Mouse (Mus musculus) liver, embryonic 13.5 days (tissue): ENCODE results near the gene Iqgap2. TPM values are rescaled to one million over a fixed set of nuclear protein-coding genes. Genes with fewer than 3 reads are reported as not detected.

Experiments
- ATAC-seq: fragments of 200-750 bp; cut with Nextera tagmentation; 2 replicates; pipeline ENCODE4 v1.8.0; 2017; ENCODE audit warnings: low read depth, mild to moderate bottlenecking, moderate number of reproducible peaks, moderate library complexity
- DNase-seq: peaks from one replicate; pipeline ENCODE4 v3.0.0; 2022
- H3K27ac ChIP-seq: fragments of 300-500 bp; sonication (generic); 2 replicates; pipeline ENCODE4 v1.5.1; 2015; ENCODE audit warnings: moderate library complexity, mild to moderate bottlenecking, inconsistent platforms
- H3K27me3 ChIP-seq: fragments of 300-500 bp; sonication (generic); 2 replicates; pipeline ENCODE4 v1.6.1; 2015; ENCODE audit warnings: mild to moderate bottlenecking, inconsistent platforms
- H3K36me3 ChIP-seq: fragments of 300-500 bp; sonication (generic); 2 replicates; pipeline ENCODE4 v1.6.1; 2015; ENCODE audit warnings: mild to moderate bottlenecking, inconsistent platforms
- H3K4me1 ChIP-seq: fragments of 300-500 bp; sonication (generic); replicated peaks from 2 replicates; pipeline ENCODE4 v1.6.1; 2015; ENCODE audit warnings: inconsistent platforms
- H3K4me2 ChIP-seq: fragments of 300-500 bp; sonication (generic); 2 replicates; pipeline ENCODE4 v1.6.1; 2015; ENCODE audit warnings: inconsistent platforms, mild to moderate bottlenecking, moderate library complexity
- H3K4me3 ChIP-seq: fragments of 300-500 bp; sonication (generic); replicated peaks from 2 replicates; pipeline ENCODE4 v1.5.1; 2015; ENCODE audit warnings: mild to moderate bottlenecking, inconsistent platforms
- H3K9ac ChIP-seq: fragments of 300-500 bp; sonication (generic); 2 replicates; pipeline ENCODE4 v1.6.1; 2015; ENCODE audit warnings: mild to moderate bottlenecking, inconsistent platforms
- H3K9me3 ChIP-seq: fragments of 300-500 bp; sonication (generic); replicated peaks from 2 replicates; pipeline ENCODE4 v1.6.1; 2016; ENCODE audit warnings: inconsistent platforms
- WGBS: fragments of 180-500 bp; shearing (Covaris S2); methylation state at CpG from one replicate; pipeline ENCODE4 v1.1.7; 2015; ENCODE audit not compliant: insufficient replicate concordance; 5-methylcytosine and 5-hydroxymethylcytosine counted together
- polyA plus RNA-seq: library from polyadenylated mRNA; unstranded; fragments of >200 nt; fragmentation: Nextera tagmentation; extraction: Ambion mirVana; gene quantifications from 2 replicates; pipeline ENCODE4 v1.2.1, GENCODE M21; 2015

Iqgap2 gene
- polyA plus RNA-seq: 11.9 and 14.5 TPM in 2 replicates

GRCm38 (mm10) chr13:95891491-95891925 lies at the start of gene Iqgap2:
Gene Iqgap2, minus strand, starts transcription at chr13:95891922.
- under 1% methylated on average over 48 of the region's 48 CpGs for WGBS

GRCm38 (mm10) chr13:95940811-95941210 lies 49.1 kb upstream of the Iqgap2 start:
- H3K4me2 ChIP-seq: no peak overlapping the region
- no peaks in the 10 kb centered on the region for H3K27me3 ChIP-seq
- no peak overlapping the region for H3K9ac ChIP-seq
- H3K36me3 ChIP-seq: no peaks in the 10 kb centered on the region
- H3K27ac ChIP-seq: no peak overlapping the region
- no peaks in the 10 kb centered on the region for H3K9me3 ChIP-seq
- H3K4me3 ChIP-seq: no peak overlapping the region
- peaks cover 13% of the 10 kb centered on the region for H3K4me1 ChIP-seq
- ATAC-seq: no peak
- no peak for DNase-seq
- 64% methylated on average over 5 of the region's 5 CpGs for WGBS

More at GRCm38 (mm10) chr13:95891491-95891925, at the start of gene Iqgap2:
- Histone ChIP-seq H3K9ac (peak within 1 kb of the TSS; percentile 87), H3K27me3 (no peaks in the 10 kb centered on the region), H3K4me3 (peak within 1 kb of the TSS; percentile 82), H3K4me2 (peak within 1 kb of the TSS; percentile 99), H3K4me1 (peaks cover 52% of the 10 kb centered on the region), H3K36me3 (no peaks in the 10 kb centered on the region), H3K27ac (peak within 1 kb of the TSS; percentile 87), H3K9me3 (no peaks in the 10 kb centered on the region)
- peak; percentile 59 for ATAC-seq
- no peak for DNase-seq

- Histone ChIP-seq H3K9ac (no peak overlapping the region), H3K36me3 (no peaks in the 10 kb centered on the region), H3K9me3 (0 out of 2 replicates have a peak, but pooled peaks cover 5% of the 10 kb centered on the region), H3K4me3 (no peak overlapping the region), H3K27me3 (no peaks in the 10 kb centered on the region), H3K27ac (no peak overlapping the region), H3K4me2 (no peak overlapping the region), H3K4me1 (0 out of 2 replicates have a peak, but pooled peaks cover 4% of the 10 kb centered on the region)
- 36% methylated on average over 2 of the region's 2 CpGs for WGBS
- ATAC-seq: peak; percentile 31; the same call in 1 of the 2 replicates
- no peak for DNase-seq
These were observed 32.5 kb upstream of the Iqgap2 start for GRCm38 (mm10) chr13:95924201-95924621.

GRCm38 (mm10) chr13:95922626-95923025 lies 30.9 kb upstream of the Iqgap2 start:
- DNase-seq: no peak
- 74% methylated on average over 4 of the region's 4 CpGs for WGBS
- no peak overlapping the region for H3K27ac ChIP-seq
- no peak for ATAC-seq
- no peaks in the 10 kb centered on the region for H3K27me3 ChIP-seq
- H3K4me1 ChIP-seq: 0 out of 2 replicates have a peak, but pooled peaks cover 4% of the 10 kb centered on the region
- no peak overlapping the region for H3K4me3 ChIP-seq
- no peak overlapping the region for H3K9ac ChIP-seq
- H3K4me2 ChIP-seq: no peak overlapping the region
- H3K9me3 ChIP-seq: 0 out of 2 replicates have a peak, but pooled peaks cover 5% of the 10 kb centered on the region
- no peaks in the 10 kb centered on the region for H3K36me3 ChIP-seq

DNA sequence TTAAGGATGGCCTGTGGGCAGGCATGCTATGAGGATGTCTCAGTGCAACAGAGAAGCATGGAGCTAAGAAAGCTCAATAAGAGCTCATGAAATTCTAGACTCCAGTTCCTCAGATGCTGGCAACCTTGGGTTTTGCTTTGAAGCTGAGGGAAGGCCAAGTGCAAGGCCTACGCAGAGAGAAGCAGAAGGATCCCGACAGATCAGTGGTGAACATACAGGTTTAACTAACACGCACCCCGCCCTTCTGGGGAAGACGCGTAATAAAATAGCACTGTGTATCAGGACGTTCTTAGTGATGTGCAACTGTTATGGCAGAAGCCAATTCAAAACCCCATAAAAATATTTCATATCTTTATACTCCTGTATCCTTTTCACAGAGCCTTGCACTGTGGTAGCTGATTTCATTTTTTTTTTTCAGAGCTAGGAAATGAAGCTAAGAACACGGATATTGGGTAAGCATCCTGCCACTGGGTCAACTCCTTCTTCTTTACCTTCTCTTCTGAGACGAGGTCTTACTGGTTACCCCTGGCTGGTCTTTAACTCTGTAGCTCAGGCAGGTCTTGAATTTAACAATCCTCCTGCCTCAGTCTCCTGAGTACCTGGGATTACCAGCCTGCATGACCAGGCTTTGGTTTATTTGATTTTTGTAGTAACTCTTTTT lies 27.0 kb upstream of the Iqgap2 start:
- Histone ChIP-seq H3K27ac (no peak overlapping the region), H3K4me1 (no peaks in the 10 kb centered on the region), H3K9me3 (0 out of 2 replicates have a peak, but pooled peaks cover 5% of the 10 kb centered on the region), H3K4me3 (no peak overlapping the region), H3K27me3 (no peaks in the 10 kb centered on the region), H3K4me2 (no peak overlapping the region), H3K9ac (no peak overlapping the region), H3K36me3 (no peaks in the 10 kb centered on the region)
- 79% methylated on average over 9 of the region's 9 CpGs for WGBS
- ATAC-seq: no peak
- DNase-seq: no peak

GRCm38 (mm10) chr13:95913046-95913406 lies 21.3 kb upstream of the Iqgap2 start:
- Histone ChIP-seq H3K27me3 (no peaks in the 10 kb centered on the region), H3K9ac (no peak overlapping the region), H3K27ac (no peak overlapping the region), H3K4me1 (peaks cover 16% of the 10 kb centered on the region), H3K36me3 (no peaks in the 10 kb centered on the region), H3K4me3 (no peak overlapping the region), H3K4me2 (no peak overlapping the region), H3K9me3 (no peaks in the 10 kb centered on the region)
- DNase-seq (no peak), ATAC-seq (no peak)
- WGBS: 31% methylated on average over 2 of the region's 2 CpGs

GRCm38 (mm10) chr13:95912157-95913045 lies 20.7 kb upstream of the Iqgap2 start:
- Histone ChIP-seq H3K4me3 (no peak overlapping the region), H3K4me2 (no peak overlapping the region), H3K36me3 (no peaks in the 10 kb centered on the region), H3K9ac (no peak overlapping the region), H3K27me3 (no peaks in the 10 kb centered on the region), H3K4me1 (peaks cover 16% of the 10 kb centered on the region), H3K27ac (no peak overlapping the region), H3K9me3 (no peaks in the 10 kb centered on the region)
- DNase-seq: no peak
- 62% methylated on average over 11 of the region's 11 CpGs for WGBS
- no peak for ATAC-seq

DNA sequence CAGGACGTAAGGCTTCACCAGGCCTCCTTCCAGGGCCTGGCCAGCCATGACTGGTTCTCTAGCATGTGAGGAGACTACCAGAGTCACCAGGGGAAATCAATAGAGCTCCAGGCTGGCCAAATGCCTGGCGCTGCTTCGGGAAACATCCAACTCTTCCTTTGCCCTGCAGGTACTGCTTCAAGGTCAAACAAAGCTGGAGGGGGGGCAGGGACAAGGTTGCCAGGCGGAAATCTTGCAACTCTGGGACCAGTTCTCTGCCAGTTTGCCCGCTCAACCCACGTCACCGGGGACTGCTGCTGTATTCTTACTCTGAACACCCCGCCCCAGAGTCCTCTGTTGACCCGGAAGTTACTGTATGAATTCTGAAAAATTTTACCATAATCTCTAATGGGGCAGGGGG lies 18.5 kb upstream of the Iqgap2 start:
- ATAC-seq: no peak

GRCm38 (mm10) chr13:95909244-95909643 lies 17.5 kb upstream of the Iqgap2 start:
- no peaks in the 10 kb centered on the region for H3K27me3 ChIP-seq
- 56% methylated on average over 2 of the region's 2 CpGs for WGBS

More for the DNA sequence above, 18.5 kb upstream of the Iqgap2 start:
- no peak overlapping the region for H3K27ac ChIP-seq
- no peak for DNase-seq
- H3K4me2 ChIP-seq: no peak overlapping the region
- no peak overlapping the region for H3K9ac ChIP-seq
- H3K27me3 ChIP-seq: no peaks in the 10 kb centered on the region
- 58% methylated on average over 9 of the region's 9 CpGs for WGBS
- no peaks in the 10 kb centered on the region for H3K9me3 ChIP-seq
- no peaks in the 10 kb centered on the region for H3K36me3 ChIP-seq
- no peak overlapping the region for H3K4me3 ChIP-seq
- peaks cover 16% of the 10 kb centered on the region for H3K4me1 ChIP-seq

DNA sequence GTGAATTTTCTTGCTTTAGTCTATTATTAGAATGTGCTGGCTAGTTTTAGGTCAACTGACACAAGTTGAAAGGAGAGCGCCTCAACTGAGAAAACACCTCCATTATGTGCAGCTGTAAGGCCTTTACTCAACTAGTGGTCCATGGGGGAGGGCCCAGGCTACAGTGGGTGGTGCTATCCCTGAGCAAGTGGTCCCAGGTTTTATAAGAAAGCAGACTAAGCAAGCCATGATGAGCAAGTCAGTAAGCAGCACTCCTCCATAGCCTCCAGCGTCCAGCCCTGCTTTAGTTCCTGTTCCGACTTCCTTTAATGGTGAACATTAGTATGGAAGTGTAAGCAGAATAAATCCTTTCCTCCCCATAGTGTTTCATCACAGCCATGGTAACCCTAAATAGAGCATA lies 11.0 kb upstream of the Iqgap2 start:
- Histone ChIP-seq H3K4me2 (no peak overlapping the region), H3K27me3 (no peaks in the 10 kb centered on the region), H3K4me3 (no peak overlapping the region), H3K9ac (no peak overlapping the region), H3K4me1 (0 out of 2 replicates have a peak, but pooled peaks cover 3% of the 10 kb centered on the region), H3K36me3 (no peaks in the 10 kb centered on the region), H3K9me3 (no peaks in the 10 kb centered on the region), H3K27ac (no peak overlapping the region)
- DNase-seq (no peak), ATAC-seq (no peak)
- 73% methylated on average over 3 of the region's 3 CpGs for WGBS

More at GRCm38 (mm10) chr13:95909244-95909643, 17.5 kb upstream of the Iqgap2 start:
- Histone ChIP-seq H3K9ac (no peak overlapping the region), H3K4me3 (no peak overlapping the region), H3K4me1 (peaks cover 16% of the 10 kb centered on the region), H3K4me2 (no peak overlapping the region), H3K36me3 (no peaks in the 10 kb centered on the region), H3K27ac (no peak overlapping the region), H3K9me3 (no peaks in the 10 kb centered on the region)
- no peak for ATAC-seq
- no peak for DNase-seq

DNA sequence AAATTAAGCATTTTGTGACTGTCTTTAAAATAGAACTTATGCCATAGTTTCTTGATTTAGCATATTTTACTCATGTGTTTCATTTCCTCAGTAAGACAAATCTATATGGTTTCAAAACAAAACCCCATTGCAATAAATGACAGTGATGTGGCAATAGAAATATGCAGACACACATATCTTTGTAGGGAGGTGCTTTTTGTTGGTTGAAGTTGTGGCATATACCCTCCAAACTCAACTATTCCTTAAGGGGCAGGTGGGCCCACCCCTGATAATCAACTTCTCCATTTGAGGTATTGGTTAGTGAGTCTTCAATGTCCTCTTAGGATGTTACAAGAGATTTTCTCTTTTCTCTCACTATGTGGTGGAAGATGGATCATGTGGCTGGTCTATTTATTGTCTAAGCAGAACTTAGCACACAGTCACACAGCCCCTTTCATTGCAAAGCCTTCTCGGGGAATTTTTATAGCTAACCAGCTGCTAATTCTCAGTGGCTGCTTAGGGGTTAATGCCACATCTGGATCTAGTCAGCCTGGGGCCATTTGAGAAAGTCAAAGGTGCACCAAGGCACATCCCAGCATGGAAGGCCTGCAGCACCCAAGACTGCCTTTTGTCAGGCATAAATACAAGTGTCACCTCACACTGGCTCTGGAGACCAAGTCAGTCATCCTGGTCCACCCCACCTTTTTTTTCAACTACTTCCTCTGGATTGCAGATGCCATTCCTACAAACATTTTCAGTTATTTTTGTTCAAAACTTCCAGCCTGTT lies 8.3 kb upstream of the Iqgap2 start:
- Histone ChIP-seq H3K9me3 (no peaks in the 10 kb centered on the region), H3K36me3 (no peaks in the 10 kb centered on the region), H3K9ac (no peak overlapping the region), H3K4me1 (0 out of 2 replicates have a peak, but pooled peaks cover 3% of the 10 kb centered on the region), H3K27ac (no peak overlapping the region), H3K4me3 (no peak overlapping the region), H3K27me3 (no peaks in the 10 kb centered on the region), H3K4me2 (no peak overlapping the region)
- DNase-seq (no peak), ATAC-seq (no peak)
- 68% methylated on average over 1 of the region's 1 CpGs for WGBS
